Mouse (Mus musculus) liver, embryonic 14.5 days (tissue): ENCODE results near the gene Gm17655.

Experiments
- CTCF ChIP-seq: IDR thresholded peaks from 2 replicates; pipeline ENCODE4 v1.5.1; 2016; ENCODE audit warnings: antibody characterized with exemption, low read depth, control low read depth
- EP300 ChIP-seq: IDR thresholded peaks from 2 replicates; pipeline ENCODE4 v1.6.1; 2016; ENCODE audit warnings: antibody characterized with exemption, low read depth

GRCm38 (mm10) chr5:110100921-110101631 lies 28.8 kb upstream of the Gm17655 start:
- TF ChIP-seq EP300 (no peak), CTCF (no peak)
